Mouse (Mus musculus) left cerebral cortex, adult 18-20 months (tissue): ENCODE results near the gene Dlg1. TPM values are rescaled to one million over a fixed set of nuclear protein-coding genes. Genes with fewer than 3 reads are reported as not detected.
A peak's percentile ranks its signal among the peaks of the same experiment; 100 is the strongest.

ENCODE experiments used
- DNase-seq, 2 experiments: peaks; one replicate each; pipeline ENCODE4 v3.0.0; 2021 to 2022; ENCODE audit warnings: low spot score in 2 of 2, mixed read lengths in 1 of 2
- total RNA-seq, 2 experiments: library from RNA; stranded (reverse); gene quantifications; 2 replicates each; pipeline ENCODE4 v1.2.3; 2021

Dlg1 gene
- total RNA-seq, 2 experiments from 2014 or later: 179 to 196 TPM

GRCm38 (mm10) chr16:31901886-31902285, 238.6 kb downstream of the Dlg1 start:
- DNase-seq: no peak

- no peak for DNase-seq
These were observed 240.0 kb downstream of the Dlg1 start for GRCm38 (mm10) chr16:31903239-31903638.

GRCm38 (mm10) chr16:31905331-31905730, 242.1 kb downstream of the Dlg1 start:
- no peak for DNase-seq

DNA sequence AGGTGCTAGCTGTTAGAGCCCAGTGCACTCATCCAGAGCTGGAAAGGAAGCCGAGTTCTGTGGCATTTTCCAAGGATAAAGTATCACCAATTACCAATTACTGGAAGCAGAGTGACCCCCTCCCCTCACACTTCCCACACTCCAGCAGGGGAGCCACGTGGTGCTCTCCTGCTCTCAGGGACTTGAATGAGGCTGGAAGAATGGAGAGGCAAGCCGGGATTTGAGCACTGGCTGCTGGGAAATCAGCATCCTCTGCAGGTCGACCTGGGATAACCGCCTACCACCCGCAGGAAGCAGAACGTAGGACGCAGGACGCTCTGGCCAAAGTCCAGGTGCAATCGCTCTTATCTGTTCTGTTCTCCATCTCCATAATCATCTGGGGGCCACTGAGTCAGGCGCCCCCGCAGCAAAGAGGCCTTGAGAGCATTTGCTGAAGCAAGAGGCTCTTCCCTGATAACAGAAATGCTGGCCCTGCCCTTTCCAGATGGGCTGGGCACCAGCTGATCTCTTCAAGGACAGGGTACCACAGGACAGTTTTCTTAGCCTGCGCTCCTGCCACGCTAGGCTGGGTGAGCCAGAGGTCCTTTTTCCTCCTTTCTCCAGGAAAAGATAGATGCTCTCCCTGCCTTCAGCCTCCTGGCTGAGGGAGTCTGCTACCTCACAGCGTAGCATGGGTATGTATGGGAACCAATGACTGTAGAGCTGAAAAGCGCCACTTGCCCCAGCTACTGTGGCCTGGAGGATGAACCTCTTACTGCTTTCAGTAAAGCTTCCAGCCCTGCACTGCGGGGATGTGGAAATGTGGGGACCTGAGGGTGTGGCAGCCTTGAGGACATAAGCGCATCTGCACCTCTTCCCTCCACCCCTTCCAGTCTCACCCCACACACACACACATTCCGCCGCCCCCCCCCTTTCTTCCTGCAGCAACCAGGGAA, 242.9 kb downstream of the Dlg1 start:
- DNase-seq: peak in 1 of 2 experiments; percentile 38

DNA sequence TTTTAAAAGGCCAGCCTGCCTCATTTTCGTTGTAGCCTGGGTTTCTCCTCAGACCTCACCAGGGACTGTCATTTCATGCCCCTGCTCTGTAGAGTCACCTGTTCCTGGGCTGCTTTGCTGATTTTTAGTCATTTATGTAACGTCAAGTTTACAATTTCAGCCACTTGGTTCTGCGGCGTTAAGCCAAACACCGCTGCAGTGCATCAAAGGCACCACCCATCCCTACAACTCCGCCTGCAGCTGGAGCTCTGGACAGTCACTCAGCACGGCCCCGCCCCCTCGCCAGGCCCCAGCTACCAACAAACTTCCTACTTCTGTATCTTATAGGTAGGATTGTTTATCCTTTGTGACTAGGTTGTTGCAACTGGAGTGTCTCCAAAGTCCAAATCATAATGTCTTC, 243.7 kb downstream of the Dlg1 start:
- DNase-seq: peak in 1 of 2 experiments; percentile 36

DNA sequence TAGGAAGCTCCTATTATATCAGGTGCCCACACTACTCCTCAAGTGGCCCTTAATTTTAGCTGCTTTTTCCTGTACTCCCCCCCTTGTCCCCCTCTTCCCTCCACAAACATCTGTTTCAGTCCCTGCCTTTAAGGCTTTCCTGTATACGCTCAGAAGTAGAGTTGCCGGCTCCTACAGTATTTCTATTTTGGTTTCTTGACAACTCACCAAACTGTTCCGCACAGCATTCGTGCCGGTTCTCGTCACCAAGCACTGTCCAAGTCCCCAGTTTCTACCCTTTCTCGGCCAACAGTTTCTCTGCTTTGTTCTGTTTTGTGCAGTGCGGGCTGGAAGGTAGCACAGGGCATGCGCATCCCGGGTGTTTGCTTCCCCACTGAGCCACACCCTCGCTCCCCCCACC, 245.7 kb downstream of the Dlg1 start:
- peak; percentile 55 to 72 for DNase-seq

DNA sequence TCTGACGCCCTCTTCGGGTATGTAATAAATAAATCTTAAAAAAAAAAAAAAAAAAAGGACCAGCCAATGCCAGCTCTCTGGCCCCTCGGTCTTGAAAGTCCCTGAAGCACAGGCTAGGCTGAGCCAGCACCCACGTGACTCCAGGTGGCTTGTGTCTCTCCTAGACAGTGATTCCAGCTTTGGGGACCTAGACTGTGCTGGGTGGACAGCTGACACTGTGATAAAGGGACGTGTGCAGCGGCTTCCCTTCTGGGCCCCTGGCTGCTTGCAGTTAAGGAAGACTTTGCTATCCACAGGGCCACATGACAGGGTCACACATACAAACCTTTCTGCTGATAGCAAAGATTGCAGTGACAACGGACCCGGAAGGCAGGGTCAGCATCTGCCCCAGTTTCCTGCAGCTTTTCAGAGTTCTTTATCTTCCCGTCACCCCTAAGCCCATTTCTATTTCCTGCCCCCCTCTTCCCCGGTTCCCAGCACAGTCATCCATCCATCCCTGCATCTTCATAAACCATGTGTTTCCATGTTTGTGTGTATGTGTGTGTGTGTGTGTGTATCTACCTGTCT, 247.1 kb downstream of the Dlg1 start:
- DNase-seq: no peak

DNA sequence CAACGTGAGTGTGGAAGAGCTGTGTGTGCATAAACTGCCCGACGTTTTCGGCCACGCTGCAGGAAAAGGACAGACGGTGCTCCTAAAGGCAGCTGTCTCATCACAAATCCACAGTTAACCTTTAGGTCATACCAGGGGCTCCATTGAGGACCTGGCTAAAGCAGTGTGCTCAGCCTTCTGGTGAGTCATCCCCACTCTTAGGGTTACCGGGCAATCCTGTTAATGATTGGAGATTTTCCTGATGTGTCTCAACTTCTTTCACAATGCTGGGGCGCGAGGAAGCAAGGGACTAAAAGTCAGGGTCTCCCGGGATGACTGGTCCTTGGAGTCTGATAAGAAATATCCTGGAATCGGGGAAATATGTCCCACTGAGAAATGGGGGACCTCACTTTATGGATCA, 254.5 kb downstream of the Dlg1 start:
- DNase-seq: no peak

GRCm38 (mm10) chr16:31918248-31918724, 255.0 kb downstream of the Dlg1 start:
- DNase-seq: peak; percentile 90

- DNase-seq: no peak
These were observed 261.1 kb downstream of the Dlg1 start for GRCm38 (mm10) chr16:31924368-31924767.

Other genes starting within 250 kb of the Dlg1 start
- 10 to 100 TPM; 91.8 to 98.9 TPM for gene Bdh1, start 241.2 kb upstream of the Dlg1 start, total RNA-seq
- gene Meltf, start 215.4 kb downstream of the Dlg1 start, total RNA-seq: under 1 TPM; 0.44 to 0.49 TPM